Mouse (Mus musculus): ENCODE measurements around the gene Ankrd61. TPM values are rescaled to one million over a fixed set of nuclear protein-coding genes. Genes with fewer than 3 reads are reported as not detected.

Gene Ankrd61
- polyA plus RNA-seq, 1 experiment from 2014 or later, result 0.39 TPM

- Histone ChIP-seq H3K27me3 (ENCODE audit: insufficient read depth, low read length) (no peaks in the 10 kb centered on the region), H3K9me3 (ENCODE audit: low read depth, low read length) (no peaks in the 10 kb centered on the region), H3K27ac (ENCODE audit: low read depth) (no peak overlapping the region), H3K4me1 (ENCODE audit: insufficient read depth) (no peaks in the 10 kb centered on the region), H3K9ac (no peak overlapping the region), H3K4me3 (ENCODE audit: low read depth, low read length) (no peak overlapping the region), H3K4me2 (no peak overlapping the region), H3K36me3 (ENCODE audit: insufficient read depth) (peaks cover 51% of the 10 kb centered on the region)
- 87% methylated on average over 6 of the region's 6 CpGs for WGBS
- ATAC-seq (ENCODE audit: insufficient read depth), result no peak
- DNase-seq, result no peak
- no peak for TF ChIP-seq CTCF (IDR thresholded peaks at IDR 0.05; ENCODE audit: low read depth)
Observed at GRCm38 (mm10) chr5:143931863-143932580, 34.5 kb upstream of the Ankrd61 start.

GRCm38 (mm10) chr5:143930656-143931055 lies 33.2 kb upstream of the Ankrd61 start:
- Histone ChIP-seq H3K36me3 (ENCODE audit: insufficient read depth) (peaks cover 64% of the 10 kb centered on the region), H3K4me1 (ENCODE audit: insufficient read depth) (no peaks in the 10 kb centered on the region), H3K9me3 (ENCODE audit: low read depth, low read length) (no peaks in the 10 kb centered on the region), H3K4me2 (no peak overlapping the region), H3K9ac (no peak overlapping the region), H3K27ac (ENCODE audit: low read depth) (no peak overlapping the region), H3K27me3 (ENCODE audit: insufficient read depth, low read length) (no peaks in the 10 kb centered on the region), H3K4me3 (ENCODE audit: low read depth, low read length) (no peak overlapping the region)
- no peak for TF ChIP-seq CTCF (IDR thresholded peaks at IDR 0.05; ENCODE audit: low read depth)
- no peak for ATAC-seq (ENCODE audit: insufficient read depth)
- WGBS, result 90% methylated on average over 12 of the region's 12 CpGs
- no peak for DNase-seq

GRCm38 (mm10) chr5:143929291-143929690 lies 31.8 kb upstream of the Ankrd61 start:
- H3K4me1 ChIP-seq (ENCODE audit: insufficient read depth), result no peaks in the 10 kb centered on the region
- H3K4me2 ChIP-seq, result no peak overlapping the region
- peaks cover 78% of the 10 kb centered on the region for H3K36me3 ChIP-seq (ENCODE audit: insufficient read depth)
- DNase-seq, result no peak
- no peak for ATAC-seq (ENCODE audit: insufficient read depth)
- H3K9ac ChIP-seq, result no peak overlapping the region
- H3K4me3 ChIP-seq (ENCODE audit: low read depth, low read length), result no peak overlapping the region
- no peaks in the 10 kb centered on the region for H3K9me3 ChIP-seq (ENCODE audit: low read depth, low read length)
- 84% methylated on average over 4 of the region's 4 CpGs for WGBS
- no peaks in the 10 kb centered on the region for H3K27me3 ChIP-seq (ENCODE audit: insufficient read depth, low read length)
- H3K27ac ChIP-seq (ENCODE audit: low read depth), result no peak overlapping the region
- TF ChIP-seq CTCF (IDR thresholded peaks at IDR 0.05; ENCODE audit: low read depth), result no peak

- no peaks in the 10 kb centered on the region for H3K27me3 ChIP-seq (ENCODE audit: insufficient read depth, low read length)
- DNase-seq, result no peak
- WGBS, result 96% methylated on average over 8 of the region's 8 CpGs
- H3K36me3 ChIP-seq (ENCODE audit: insufficient read depth), result peaks cover 87% of the 10 kb centered on the region
- no peak for TF ChIP-seq CTCF (IDR thresholded peaks at IDR 0.05; ENCODE audit: low read depth)
- no peak within 1 kb of the TSS for H3K27ac ChIP-seq (ENCODE audit: low read depth)
- no peaks in the 10 kb centered on the region for H3K9me3 ChIP-seq (ENCODE audit: low read depth, low read length)
- H3K4me2 ChIP-seq, result no peak within 1 kb of the TSS
- ATAC-seq (ENCODE audit: insufficient read depth), result no peak
- H3K4me1 ChIP-seq (ENCODE audit: insufficient read depth), result no peaks in the 10 kb centered on the region
- H3K9ac ChIP-seq, result no peak within 1 kb of the TSS
- H3K4me3 ChIP-seq (ENCODE audit: low read depth, low read length), result no peak within 1 kb of the TSS
Observed at GRCm38 (mm10) chr5:143927875-143928274, 30.4 kb upstream of the Ankrd61 start, which contains the start of gene Gm42421. TSS of gene Gm42421 (plus strand) at chr5:143928175.

GRCm38 (mm10) chr5:143924781-143925452 lies 27.4 kb upstream of the Ankrd61 start:
- no peak for TF ChIP-seq CTCF (IDR thresholded peaks at IDR 0.05; ENCODE audit: low read depth)
- H3K4me3 ChIP-seq (ENCODE audit: low read depth, low read length), result no peak overlapping the region
- ATAC-seq (ENCODE audit: insufficient read depth) (no peak), DNase-seq (no peak)
- H3K9me3 ChIP-seq (ENCODE audit: low read depth, low read length), result no peaks in the 10 kb centered on the region
- 84% methylated on average over 6 of the region's 6 CpGs for WGBS
- H3K36me3 ChIP-seq (ENCODE audit: insufficient read depth), result peaks cover 85% of the 10 kb centered on the region
- H3K27me3 ChIP-seq (ENCODE audit: insufficient read depth, low read length), result no peaks in the 10 kb centered on the region
- H3K27ac ChIP-seq (ENCODE audit: low read depth), result no peak overlapping the region
- H3K4me2 ChIP-seq, result no peak overlapping the region
- H3K4me1 ChIP-seq (ENCODE audit: insufficient read depth), result no peaks in the 10 kb centered on the region
- no peak overlapping the region for H3K9ac ChIP-seq

- Histone ChIP-seq H3K4me3 (ENCODE audit: low read depth, low read length) (no peak overlapping the region), H3K4me2 (no peak overlapping the region), H3K4me1 (ENCODE audit: insufficient read depth) (no peaks in the 10 kb centered on the region), H3K27me3 (ENCODE audit: insufficient read depth, low read length) (no peaks in the 10 kb centered on the region), H3K27ac (ENCODE audit: low read depth) (no peak overlapping the region), H3K9ac (no peak overlapping the region), H3K36me3 (ENCODE audit: insufficient read depth) (peaks cover 71% of the 10 kb centered on the region), H3K9me3 (ENCODE audit: low read depth, low read length) (no peaks in the 10 kb centered on the region)
- ATAC-seq (ENCODE audit: insufficient read depth) (no peak), DNase-seq (no peak)
- WGBS, result 92% methylated on average over 3 of the region's 3 CpGs
- no peak for TF ChIP-seq CTCF (IDR thresholded peaks at IDR 0.05; ENCODE audit: low read depth)
Observed at GRCm38 (mm10) chr5:143918120-143918519, 20.6 kb upstream of the Ankrd61 start.

GRCm38 (mm10) chr5:143917418-143917817 lies 19.9 kb upstream of the Ankrd61 start:
- 46% methylated on average over 5 of the region's 5 CpGs for WGBS
- H3K36me3 ChIP-seq (ENCODE audit: insufficient read depth), result peaks cover 69% of the 10 kb centered on the region
- no peak overlapping the region for H3K9ac ChIP-seq
- peak; percentile 61 for TF ChIP-seq CTCF (IDR thresholded peaks at IDR 0.05; ENCODE audit: low read depth)
- H3K4me3 ChIP-seq (ENCODE audit: low read depth, low read length), result no peak overlapping the region
- H3K27ac ChIP-seq (ENCODE audit: low read depth), result no peak overlapping the region
- H3K4me2 ChIP-seq, result no peak overlapping the region
- ATAC-seq (ENCODE audit: insufficient read depth) (no peak), DNase-seq (peak; percentile 74)
- H3K9me3 ChIP-seq (ENCODE audit: low read depth, low read length), result no peaks in the 10 kb centered on the region
- no peaks in the 10 kb centered on the region for H3K4me1 ChIP-seq (ENCODE audit: insufficient read depth)
- H3K27me3 ChIP-seq (ENCODE audit: insufficient read depth, low read length), result no peaks in the 10 kb centered on the region

Measured in lung, embryonic 14.5 days (tissue).